Mouse (Mus musculus): Measurements from ENCODE around the gene Azin2.

Gene Azin2

GRCm38 (mm10) chr4:128924841-128925606 lies 37.2 kb downstream of the Azin2 start:
- DNase-seq: peak; percentile 93

- no peak for DNase-seq
Measured at GRCm38 (mm10) chr4:128923603-128924002, 38.6 kb downstream of the Azin2 start.

- DNase-seq: no peak
Measured at GRCm38 (mm10) chr4:128919106-128919505, 43.1 kb downstream of the Azin2 start.

GRCm38 (mm10) chr4:128918187-128918586 lies 44.1 kb downstream of the Azin2 start:
- no peak for DNase-seq

GRCm38 (mm10) chr4:128917756-128918155 lies 44.5 kb downstream of the Azin2 start:
- no peak for DNase-seq

- DNase-seq: no peak
Measured at GRCm38 (mm10) chr4:128917119-128917518, 45.1 kb downstream of the Azin2 start.

GRCm38 (mm10) chr4:128913794-128914193 lies 48.4 kb downstream of the Azin2 start:
- no peak for DNase-seq

- no peak for DNase-seq
Measured at GRCm38 (mm10) chr4:128912085-128912484, 50.2 kb downstream of the Azin2 start.

- peak; percentile 60 for DNase-seq
Measured at GRCm38 (mm10) chr4:128910276-128911063, 51.8 kb downstream of the Azin2 start.

GRCm38 (mm10) chr4:128909378-128909831 lies 52.8 kb downstream of the Azin2 start:
- peak; percentile 75 for DNase-seq

GRCm38 (mm10) chr4:128908586-128909377 lies 53.5 kb downstream of the Azin2 start:
- peak; percentile 84 for DNase-seq

GRCm38 (mm10) chr4:128907238-128907968 lies 54.8 kb downstream of the Azin2 start:
- DNase-seq: peak; percentile 57

- DNase-seq: no peak
Measured at GRCm38 (mm10) chr4:128906757-128907156, 55.5 kb downstream of the Azin2 start.

- DNase-seq: peak; percentile 34
Measured at GRCm38 (mm10) chr4:128905251-128905650, 57.0 kb downstream of the Azin2 start.

GRCm38 (mm10) chr4:128904035-128904800 lies 58.0 kb downstream of the Azin2 start:
- peak; percentile 75 for DNase-seq

- peak; percentile 94 for DNase-seq
Measured at GRCm38 (mm10) chr4:128902390-128902789, 59.9 kb downstream of the Azin2 start.

- peak; percentile 52 for DNase-seq
Measured at GRCm38 (mm10) chr4:128900484-128900883, 61.8 kb downstream of the Azin2 start.

GRCm38 (mm10) chr4:128899332-128899731 lies 62.9 kb downstream of the Azin2 start:
- peak; percentile 88 for DNase-seq

GRCm38 (mm10) chr4:128897911-128898421 lies 64.3 kb downstream of the Azin2 start:
- DNase-seq: peak; percentile 80

GRCm38 (mm10) chr4:128896667-128897066 lies 65.6 kb downstream of the Azin2 start:
- no peak for DNase-seq

- DNase-seq: peak; percentile 56
Measured at GRCm38 (mm10) chr4:128895841-128896240, 66.4 kb downstream of the Azin2 start.
